Mouse (Mus musculus) forelimb bud, embryonic 11.5 days (tissue): Measurements from ENCODE around the gene Limd2.
"Not testable (repeated sequence)": the region's sequence is repeated elsewhere in the genome, so short reads cannot be mapped to it uniquely, and the experiment has no call there.

Source experiments
- DNase-seq: peaks from one replicate; pipeline ENCODE4 v3.0.0-alpha.2; 2012; ENCODE audit warnings: low read depth, low spot score

Gene Limd2

DNA sequence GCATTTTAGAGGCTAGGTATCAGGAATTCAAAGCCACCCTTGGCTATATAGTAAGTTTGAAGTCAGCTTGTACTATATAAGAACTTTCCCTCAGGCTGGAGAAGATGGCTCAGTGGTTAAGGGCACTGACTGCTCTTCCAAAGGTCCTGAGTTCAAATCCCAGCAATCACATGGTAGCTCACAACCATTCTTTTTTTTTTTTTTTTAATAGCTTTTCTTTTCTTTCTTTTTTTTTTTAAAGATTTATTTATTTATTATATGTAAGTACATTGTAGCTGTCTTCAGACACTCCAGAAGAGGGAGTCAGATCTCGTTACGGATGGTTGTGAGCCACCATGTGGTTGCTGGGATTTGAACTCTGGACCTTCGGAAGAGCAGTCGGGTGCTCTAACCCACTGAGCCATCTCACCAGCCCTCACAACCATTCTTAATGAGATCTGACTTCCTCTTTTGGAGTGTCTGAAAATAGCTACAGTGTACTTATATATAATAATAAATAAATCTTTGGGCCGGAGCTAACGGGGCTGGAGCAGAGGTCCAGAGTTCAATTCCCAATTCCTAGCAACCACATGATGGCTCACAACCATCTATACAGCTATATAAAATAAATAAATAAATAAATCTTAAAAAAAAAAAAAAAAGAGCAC, 33.8 kb downstream of the Limd2 start:
- not testable (repeated sequence) for DNase-seq

DNA sequence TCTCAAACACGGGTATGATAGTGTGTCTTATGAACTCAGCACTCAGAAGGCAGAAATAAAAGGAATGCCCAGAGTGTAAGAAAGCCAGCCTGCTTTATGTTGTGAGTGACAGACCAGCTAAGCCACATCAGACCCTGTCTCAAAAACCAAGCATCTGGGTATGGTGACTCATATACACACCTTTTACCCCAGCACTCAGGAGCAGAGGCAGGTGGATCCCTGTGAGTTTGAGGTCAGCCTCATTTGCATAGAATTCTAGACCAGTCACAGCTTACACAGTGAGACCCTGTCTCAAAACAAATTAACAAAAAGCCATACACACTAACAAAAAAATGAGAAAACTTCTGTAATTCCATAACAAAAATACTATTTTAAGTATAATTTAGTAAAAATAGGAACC, 34.8 kb downstream of the Limd2 start:
- no peak for DNase-seq

DNA sequence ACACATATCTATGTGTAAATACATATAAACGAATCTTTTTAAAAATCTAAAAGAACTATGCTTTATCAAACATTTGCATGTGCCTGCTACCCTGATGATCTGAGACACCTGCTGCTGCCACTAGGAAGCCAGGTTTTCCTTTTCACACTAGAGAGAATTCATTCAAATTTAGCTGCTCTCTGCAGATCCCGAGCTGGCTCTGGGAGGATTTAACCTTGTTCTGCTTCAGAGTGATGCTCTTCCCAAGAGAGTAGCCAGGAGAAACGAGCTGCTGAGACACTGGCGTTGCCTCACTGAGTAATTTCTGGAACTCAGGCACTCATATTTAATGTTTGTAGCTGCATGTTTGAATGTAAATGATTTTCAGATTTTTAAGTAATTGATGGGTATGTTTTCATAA, 35.9 kb downstream of the Limd2 start:
- DNase-seq: no peak

DNA sequence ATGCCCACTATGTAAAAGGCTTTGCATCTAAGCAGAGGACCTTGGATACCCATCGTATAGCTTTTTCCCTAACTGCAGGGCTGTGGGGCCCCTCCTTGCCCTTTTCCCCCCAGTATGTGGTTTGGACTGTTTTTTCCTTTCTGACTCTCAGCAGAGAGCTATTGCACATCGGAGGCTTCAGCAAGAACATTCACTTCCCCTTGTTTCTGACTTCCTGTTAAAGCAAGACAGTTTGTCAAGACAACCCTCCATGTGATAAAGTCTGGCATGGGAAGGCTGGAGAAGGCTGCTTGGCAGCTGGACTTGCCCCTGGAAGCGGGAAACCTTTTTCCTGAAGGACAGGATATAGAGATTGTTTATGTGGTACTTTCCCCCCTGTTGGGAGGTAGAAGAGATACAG, 37.9 kb downstream of the Limd2 start:
- DNase-seq: no peak

DNA sequence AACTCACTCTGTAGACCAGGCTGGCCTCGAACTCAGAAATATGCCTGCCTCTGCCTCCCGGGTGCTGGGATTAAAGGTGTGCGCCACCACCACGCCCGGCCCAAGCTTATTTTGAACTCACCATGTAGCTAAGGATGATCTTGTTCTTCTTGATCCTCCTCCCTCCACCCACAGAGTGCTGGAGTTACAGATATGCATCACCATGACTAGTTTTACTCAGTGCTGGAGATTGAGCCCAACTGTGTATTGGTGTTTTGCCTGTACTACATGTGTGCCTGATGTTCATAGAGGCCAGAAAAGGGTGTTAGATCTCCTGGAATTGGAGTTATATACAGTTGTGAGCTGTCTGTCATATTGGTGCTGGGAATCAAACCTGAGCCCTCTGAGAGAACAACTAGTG, 38.4 kb downstream of the Limd2 start:
- no peak for DNase-seq

DNA sequence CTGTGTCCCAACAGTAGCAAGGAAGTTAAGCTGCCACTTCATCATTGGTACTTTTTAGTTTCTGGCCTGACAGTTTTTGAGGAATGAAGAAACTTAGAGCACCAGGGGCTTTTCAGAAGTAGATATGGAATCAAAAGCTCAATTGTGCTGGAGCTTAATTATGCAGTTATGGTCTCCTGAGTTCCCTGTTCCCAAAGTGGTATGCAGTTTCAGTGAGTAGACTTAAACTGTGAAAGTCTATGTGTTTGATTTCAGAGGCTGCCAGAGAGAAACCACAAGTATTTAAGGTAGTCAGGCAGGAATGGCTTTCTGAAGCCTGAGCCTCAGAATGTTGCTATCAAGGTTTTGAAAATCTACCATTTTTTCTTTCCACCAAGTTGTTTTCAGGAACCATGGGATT, 49.0 kb downstream of the Limd2 start:
- no peak for DNase-seq
